ENCODE assay signal across 8 mouse cellular contexts in genomic region chr6:99485217-99485883, GRCm38 (mm10). TPM values are rescaled to one million over a fixed set of nuclear protein-coding genes. Genes with fewer than 3 reads are reported as not detected.
A peak's percentile ranks its signal among the peaks of the same experiment; 100 is the strongest.
DNase-seq lines count a peak whose midpoint lies in the region; ATAC-seq and TF ChIP-seq lines count a peak whose summit lies in the region.

No protein-coding gene starts in this region.

- H3K9ac ChIP-seq in forebrain, embryonic 13.5 days: peak overlapping the region; percentile 57
- peak overlapping the region; percentile 50 for H3K9ac ChIP-seq in heart, postnatal 0 days (replicated peaks; ENCODE audit: low read depth, low read length)
- no peak overlapping the region for H3K9ac ChIP-seq in liver, embryonic 12.5 days
- no peak overlapping the region for H3K9ac ChIP-seq in stomach, postnatal 0 days (ENCODE audit: low read length)

- TF ChIP-seq EP300 in heart, postnatal 0 days (IDR thresholded peaks at IDR 0.05; ENCODE audit: low read depth): no peak
- TF ChIP-seq EP300 in stomach, postnatal 0 days (optimal IDR thresholded peaks at IDR 0.05): peak; percentile 85

- TF ChIP-seq CTCF in heart, postnatal 0 days (IDR thresholded peaks at IDR 0.05; ENCODE audit: low read depth): no peak
- TF ChIP-seq CTCF in stomach, postnatal 0 days (IDR thresholded peaks at IDR 0.05; ENCODE audit: low read depth): no peak

- peaks cover 5% of the 10 kb centered on the region; the same call in 1 of the 2 replicates for H3K27me3 ChIP-seq in forebrain, embryonic 13.5 days
- H3K27me3 ChIP-seq in heart, postnatal 0 days (ENCODE audit: control insufficient read depth, insufficient read depth, low read length): no peaks in the 10 kb centered on the region
- H3K27me3 ChIP-seq in liver, embryonic 12.5 days (replicated peaks): no peaks in the 10 kb centered on the region
- H3K27me3 ChIP-seq in stomach, postnatal 0 days (ENCODE audit: control insufficient read depth, insufficient read depth, low read length): no peaks in the 10 kb centered on the region

- peaks cover 36% of the 10 kb centered on the region for H3K4me1 ChIP-seq in forebrain, embryonic 13.5 days
- H3K4me1 ChIP-seq in heart, postnatal 0 days (ENCODE audit: control insufficient read depth, insufficient read depth): peaks cover 21% of the 10 kb centered on the region
- peaks cover 30% of the 10 kb centered on the region for H3K4me1 ChIP-seq in liver, embryonic 12.5 days
- peaks cover 6% of the 10 kb centered on the region; the same call in 1 of the 2 replicates for H3K4me1 ChIP-seq in stomach, postnatal 0 days (replicated peaks; ENCODE audit: control insufficient read depth, insufficient read depth)

- peak; percentile 51 to 54 for DNase-seq in B cell, adult 2 months
- DNase-seq in brain, embryonic 18.5 days (ENCODE audit: low read depth, low spot score): peak; percentile 68
- peak; percentile 92 for DNase-seq in heart, postnatal 0 days (ENCODE audit: low spot score)
- DNase-seq in kidney, postnatal 25 days: peak; percentile 58 to 80
- peak; percentile 60 for DNase-seq in naive thymus-derived CD4-positive, alpha-beta T cell, adult 2 months (ENCODE audit: low read depth)
- DNase-seq in stomach, postnatal 0 days (ENCODE audit: low spot score): peak; percentile 52

- peak; percentile 95 for ATAC-seq in forebrain, embryonic 13.5 days
- ATAC-seq in heart, postnatal 0 days (ENCODE audit: insufficient read depth, low read depth): peak; percentile 95
- peak; percentile 74 for ATAC-seq in liver, embryonic 12.5 days
- peak; percentile 81 for ATAC-seq in stomach, postnatal 0 days (ENCODE audit: low FRiP score, low TSS enrichment)

- H3K4me3 ChIP-seq in forebrain, embryonic 13.5 days: peak overlapping the region; percentile 24
- H3K4me3 ChIP-seq in heart, postnatal 0 days (ENCODE audit: low read depth, low read length): peak overlapping the region; percentile 24
- H3K4me3 ChIP-seq in liver, embryonic 12.5 days: no peak overlapping the region
- H3K4me3 ChIP-seq in stomach, postnatal 0 days (ENCODE audit: low read depth, low read length): no peak overlapping the region

- no peaks in the 10 kb centered on the region for H3K36me3 ChIP-seq in forebrain, embryonic 13.5 days (ENCODE audit: poor library complexity, severe bottlenecking)
- H3K36me3 ChIP-seq in heart, postnatal 0 days (replicated peaks; ENCODE audit: control insufficient read depth, insufficient read depth, low read length): no peaks in the 10 kb centered on the region
- no peaks in the 10 kb centered on the region for H3K36me3 ChIP-seq in liver, embryonic 12.5 days
- no peaks in the 10 kb centered on the region for H3K36me3 ChIP-seq in stomach, postnatal 0 days (ENCODE audit: control insufficient read depth, insufficient read depth, low read length)

- 11% methylated on average over 20 of the region's 20 CpGs for WGBS in forebrain, embryonic 13.5 days
- WGBS in heart, postnatal 0 days: 12% methylated on average over 20 of the region's 20 CpGs
- WGBS in liver, embryonic 12.5 days (ENCODE audit: insufficient replicate concordance): 38% methylated on average over 20 of the region's 20 CpGs
- WGBS in stomach, postnatal 0 days: 31% methylated on average over 20 of the region's 20 CpGs

- H3K9me3 ChIP-seq in forebrain, embryonic 13.5 days (replicated peaks): no peaks in the 10 kb centered on the region
- H3K9me3 ChIP-seq in heart, postnatal 0 days (replicated peaks; ENCODE audit: control insufficient read depth, low read length): no peaks in the 10 kb centered on the region
- H3K9me3 ChIP-seq in liver, embryonic 12.5 days (replicated peaks): no peaks in the 10 kb centered on the region; the same call in 1 of the 2 replicates
- H3K9me3 ChIP-seq in stomach, postnatal 0 days (ENCODE audit: control insufficient read depth, low read length): no peaks in the 10 kb centered on the region

- H3K4me2 ChIP-seq in forebrain, embryonic 13.5 days: peak overlapping the region; percentile 58
- peak overlapping the region; percentile 62 for H3K4me2 ChIP-seq in heart, postnatal 0 days (ENCODE audit: low read depth, low read length)
- H3K4me2 ChIP-seq in liver, embryonic 12.5 days: peak overlapping the region; percentile 38
- peak overlapping the region; percentile 2; the same call in 1 of the 2 replicates for H3K4me2 ChIP-seq in stomach, postnatal 0 days (replicated peaks; ENCODE audit: low read depth)

- peak overlapping the region; percentile 89 for H3K27ac ChIP-seq in forebrain, embryonic 13.5 days
- peak overlapping the region; percentile 94 for H3K27ac ChIP-seq in heart, postnatal 0 days (ENCODE audit: low read depth)
- peak overlapping the region; percentile 75 for H3K27ac ChIP-seq in liver, embryonic 12.5 days
- H3K27ac ChIP-seq in stomach, postnatal 0 days (replicated peaks): peak overlapping the region; percentile 74

RNA-seq across cellular contexts. Expression of gene Foxp1, which starts 37.2 kb away (rescaled TPM):
- 51.3 and 55.5 TPM in 2 replicates for polyA plus RNA-seq in forebrain, embryonic 13.5 days (2015; fragmentation: Nextera tagmentation; extraction: Ambion mirVana)
- total RNA-seq in heart, postnatal 0 days (2014; rRNA removed; ENCODE audit: low replicate concordance): 88.1 and 96.1 TPM in 2 replicates
- 39.5 and 40.7 TPM in 2 replicates for polyA plus RNA-seq in heart, postnatal 0 days (2015; fragmentation: Nextera tagmentation; extraction: Ambion mirVana)
- polyA plus RNA-seq in liver, embryonic 12.5 days (2016; fragmentation: Nextera tagmentation; extraction: Ambion mirVana): 25.5 and 29.3 TPM in 2 replicates
- polyA plus RNA-seq in stomach, postnatal 0 days (2015; fragmentation: Nextera tagmentation; extraction: Ambion mirVana): 68.9 and 74.5 TPM in 2 replicates

Comparison
In these comparisons a context has a peak if more than half of its experiments do, and no peak if none do; other contexts are left out.
1. H3K4me2 ChIP-seq: peak in every context shown above with its lines; median percentile 62 in heart, postnatal 0 days; 58 in forebrain, embryonic 13.5 days; 38 in liver, embryonic 12.5 days; 2 in stomach, postnatal 0 days.
2. H3K4me3 ChIP-seq: peak in forebrain, embryonic 13.5 days (single experiment) and heart, postnatal 0 days (single experiment); none in liver, embryonic 12.5 days (single experiment) and stomach, postnatal 0 days (single experiment).
3. H3K9ac ChIP-seq: peak in forebrain, embryonic 13.5 days (single experiment) and heart, postnatal 0 days (single experiment); none in liver, embryonic 12.5 days (single experiment) and stomach, postnatal 0 days (single experiment).
4. Peak in every context shown above with its lines, with median percentiles within 50 percentile points of each other: DNase-seq, ATAC-seq and H3K27ac ChIP-seq.